Mouse (Mus musculus): ENCODE measurements at regions not wholly inside any gene's neighbourhood (a gene's known extent, or its start where the extent isn't known, plus 50 kb on each side); places are given as distances from the start of the nearest gene placed in this dataset.

DNA sequence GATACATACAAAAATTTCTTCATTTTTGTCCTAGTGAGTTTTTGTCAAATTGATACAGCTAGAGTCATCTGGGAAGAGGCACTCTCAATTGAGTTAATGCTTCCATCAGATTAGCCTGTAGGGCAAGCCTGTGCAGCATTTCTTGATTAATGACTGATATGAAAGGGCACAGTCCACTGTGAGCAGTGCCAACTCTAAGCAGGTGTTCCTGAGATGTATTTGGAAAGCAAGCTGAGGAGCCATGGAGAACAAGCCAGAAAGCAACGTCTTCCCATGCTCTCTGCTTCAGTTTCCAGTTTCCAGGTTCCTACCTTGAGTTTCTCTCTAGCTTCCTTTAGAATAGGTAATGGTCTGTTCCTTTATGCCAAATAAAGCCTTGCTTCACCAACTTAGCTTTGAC lies 125.5 kb upstream of the 1700064H15Rik start:
- TF ChIP-seq CTCF (conservative IDR thresholded peaks at IDR 0.05; ENCODE audit: low read length) (no peak), NANOG (IDR thresholded peaks at IDR 0.05; ENCODE audit: borderline replicate concordance, low read length) (no peak)
